Mouse (Mus musculus) spleen, adult 2 months (tissue): Measurements from ENCODE around the gene Emp3. TPM values are rescaled to one million over a fixed set of nuclear protein-coding genes. Genes with fewer than 3 reads are reported as not detected.

ENCODE experiments used
- DNase-seq, 2 experiments: peaks; one replicate each; pipeline versions ENCODE4 v3.0.0 to v3.0.0-alpha.2; 2012 to 2021; ENCODE audit warnings: low spot score in 2 of 2, low read depth in 1 of 2
- H3K27ac ChIP-seq: fragments of 200-500 bp; 2 replicates; pipeline ENCODE4 v1.5.1; 2012; ENCODE audit warnings: low read length, inconsistent platforms; ENCODE audit not compliant: insufficient read depth
- H3K27me3 ChIP-seq: fragments of 200-500 bp; 2 replicates; pipeline ENCODE4 v1.6.1; 2012; ENCODE audit warnings: mild to moderate bottlenecking, moderate library complexity, low read length, inconsistent platforms; ENCODE audit not compliant: control insufficient read depth, insufficient read depth
- H3K36me3 ChIP-seq: fragments of 200-500 bp; 2 replicates; pipeline ENCODE4 v1.6.1; 2012; ENCODE audit warnings: mild to moderate bottlenecking, low read length, inconsistent platforms; ENCODE audit not compliant: control insufficient read depth, insufficient read depth
- H3K4me1 ChIP-seq: fragments of 200-500 bp; 2 replicates; pipeline ENCODE4 v1.6.1; 2011; ENCODE audit warnings: inconsistent platforms; ENCODE audit not compliant: control insufficient read depth, insufficient read depth, insufficient read length
- H3K4me3 ChIP-seq: fragments of 200-500 bp; 2 replicates; pipeline ENCODE4 v1.5.1; 2011; ENCODE audit warnings: mild to moderate bottlenecking, inconsistent platforms; ENCODE audit not compliant: insufficient read depth, insufficient read length; ENCODE audit errors: extremely low read depth
- CTCF ChIP-seq: fragments of 200-500 bp; IDR thresholded peaks from 2 replicates; pipeline ENCODE4 v1.5.1; 2011; ENCODE audit warnings: mild to moderate bottlenecking, inconsistent platforms; ENCODE audit not compliant: insufficient read depth, insufficient read length, insufficient replicate concordance; ENCODE audit errors: extremely low read depth
- POLR2A ChIP-seq: fragments of 200-500 bp; IDR thresholded peaks from 2 replicates; pipeline ENCODE4 v1.6.1; 2011; ENCODE audit warnings: low read depth, low read length, inconsistent platforms
- WGBS: fragments of 180-500 bp; shearing (Covaris S2); methylation state at CpG from one replicate; pipeline ENCODE4 v1.1.7; 2018; 5-methylcytosine and 5-hydroxymethylcytosine counted together
- polyA plus RNA-seq: library from polyadenylated mRNA; depleted of rRNA; stranded (reverse); fragments of >200 nt; gene quantifications from 2 replicates; pipeline ENCODE4 v1.2.3, GENCODE M21; 2012

Gene Emp3
- polyA plus RNA-seq, 1 experiment, result 245 TPM

- Histone ChIP-seq H3K4me1 (peaks cover 28% of the 10 kb centered on the region; the same call in 1 of the 2 replicates), H3K4me3 (no peak overlapping the region), H3K27ac (no peak overlapping the region), H3K27me3 (no peaks in the 10 kb centered on the region), H3K36me3 (peaks cover 7% of the 10 kb centered on the region)
- WGBS, result 90% methylated on average over 5 of the region's 5 CpGs
- TF ChIP-seq POLR2A, result no peak
- no peak for TF ChIP-seq CTCF
- DNase-seq, result no peak
Observed at GRCm38 (mm10) chr7:45915011-45915410, 6.2 kb downstream of the Emp3 start.

GRCm38 (mm10) chr7:45914067-45914466, 7.1 kb downstream of the Emp3 start:
- WGBS, result 91% methylated on average over 6 of the region's 6 CpGs
- H3K27ac ChIP-seq, result no peak overlapping the region
- no peak for DNase-seq
- H3K36me3 ChIP-seq, result peaks cover 5% of the 10 kb centered on the region; the same call in 1 of the 2 replicates
- TF ChIP-seq POLR2A (no peak), CTCF (no peak)
- no peak overlapping the region for H3K4me3 ChIP-seq
- H3K4me1 ChIP-seq, result peaks cover 22% of the 10 kb centered on the region; the same call in 1 of the 2 replicates
- no peaks in the 10 kb centered on the region for H3K27me3 ChIP-seq

GRCm38 (mm10) chr7:45909145-45909544, 12.1 kb downstream of the Emp3 start:
- WGBS, result 72% methylated on average over 16 of the region's 16 CpGs
- Histone ChIP-seq H3K27ac (no peak overlapping the region), H3K27me3 (no peaks in the 10 kb centered on the region), H3K4me1 (peaks cover 13% of the 10 kb centered on the region; the same call in 1 of the 2 replicates), H3K4me3 (no peak overlapping the region), H3K36me3 (no peaks in the 10 kb centered on the region)
- TF ChIP-seq CTCF (no peak), POLR2A (no peak)
- no peak for DNase-seq

GRCm38 (mm10) chr7:45908384-45908783, 12.8 kb downstream of the Emp3 start:
- Histone ChIP-seq H3K27ac (no peak overlapping the region), H3K4me1 (peaks cover 13% of the 10 kb centered on the region; the same call in 1 of the 2 replicates), H3K36me3 (no peaks in the 10 kb centered on the region), H3K4me3 (no peak overlapping the region), H3K27me3 (no peaks in the 10 kb centered on the region)
- TF ChIP-seq POLR2A (no peak), CTCF (no peak)
- no peak for DNase-seq

- no peaks in the 10 kb centered on the region for H3K27me3 ChIP-seq
- no peak overlapping the region for H3K4me3 ChIP-seq
- H3K27ac ChIP-seq, result no peak overlapping the region
- TF ChIP-seq POLR2A (no peak), CTCF (no peak)
- 70% methylated on average over 9 of the region's 9 CpGs for WGBS
- H3K36me3 ChIP-seq, result no peaks in the 10 kb centered on the region
- DNase-seq, result no peak
- H3K4me1 ChIP-seq, result peaks cover 13% of the 10 kb centered on the region; the same call in 1 of the 2 replicates
Observed at GRCm38 (mm10) chr7:45906622-45907021, 14.6 kb downstream of the Emp3 start.

- Histone ChIP-seq H3K36me3 (no peaks in the 10 kb centered on the region), H3K27me3 (no peaks in the 10 kb centered on the region), H3K4me1 (peaks cover 7% of the 10 kb centered on the region; the same call in 1 of the 2 replicates), H3K4me3 (no peak overlapping the region), H3K27ac (no peak overlapping the region)
- DNase-seq, result no peak
- TF ChIP-seq POLR2A (no peak), CTCF (no peak)
- 78% methylated on average over 12 of the region's 12 CpGs for WGBS
Observed at GRCm38 (mm10) chr7:45902481-45903002, 18.7 kb downstream of the Emp3 start.

GRCm38 (mm10) chr7:45901562-45901961, 19.6 kb downstream of the Emp3 start:
- Histone ChIP-seq H3K4me3 (no peak overlapping the region), H3K36me3 (no peaks in the 10 kb centered on the region), H3K4me1 (peaks cover 6% of the 10 kb centered on the region; the same call in 1 of the 2 replicates), H3K27ac (no peak overlapping the region), H3K27me3 (no peaks in the 10 kb centered on the region)
- no peak for DNase-seq
- no peak for TF ChIP-seq CTCF
- no peak for TF ChIP-seq POLR2A
- 63% methylated on average over 5 of the region's 5 CpGs for WGBS
